Mouse (Mus musculus) MEL (cell line): ENCODE measurements around the gene Cep95. TPM values are rescaled to one million over a fixed set of nuclear protein-coding genes. Genes with fewer than 3 reads are reported as not detected.

ENCODE experiments used
- DNase-seq: peaks from one replicate; pipeline ENCODE4 v3.0.0; 2011; ENCODE audit warnings: low read depth, low spot score
- H3K27ac ChIP-seq: 2 replicates; pipeline ENCODE4 v1.5.1; 2012; ENCODE audit warnings: low read depth, mild to moderate bottlenecking, control low read depth, low read length, moderate library complexity; ENCODE audit not compliant: control insufficient read depth
- H3K27me3 ChIP-seq, 2 experiments: fragments of 150-350 bp in 1 of 2; sonication (generic) in 1 of 2; 2 replicates each; pipeline ENCODE4 v1.6.1; 2012; ENCODE audit warnings: low read length in 2 of 2, mild to moderate bottlenecking in 2 of 2, improper control_type of control experiment in 1 of 2, moderate library complexity in 1 of 2; ENCODE audit not compliant: insufficient read depth in 2 of 2, control insufficient read depth in 1 of 2
- H3K36me3 ChIP-seq, 2 experiments: 2 replicates each; pipeline ENCODE4 v1.6.1; 2012 to 2014; ENCODE audit warnings: low read length in 2 of 2, improper control_type of control experiment in 1 of 2, inconsistent platforms in 1 of 2, mild to moderate bottlenecking in 1 of 2; ENCODE audit not compliant: insufficient read depth in 2 of 2, control insufficient read depth in 1 of 2
- H3K4me1 ChIP-seq, 2 experiments: fragments of 150-350 bp in 1 of 2; sonication (generic) in 1 of 2; 2 replicates each; pipeline ENCODE4 v1.6.1; 2012; ENCODE audit warnings: low read length in 2 of 2, improper control_type of control experiment in 1 of 2, mild to moderate bottlenecking in 1 of 2; ENCODE audit not compliant: insufficient read depth in 2 of 2, control insufficient read depth in 1 of 2
- H3K4me3 ChIP-seq, 2 experiments: fragments of 150-350 bp in 1 of 2; sonication (generic) in 1 of 2; 2 replicates each; pipeline ENCODE4 v1.5.1; 2012; ENCODE audit warnings: low read depth in 2 of 2, low read length in 2 of 2, mild to moderate bottlenecking in 2 of 2, moderate library complexity in 2 of 2, control low read depth in 1 of 2, improper control_type of control experiment in 1 of 2; ENCODE audit not compliant: control insufficient read depth in 1 of 2, insufficient read depth in 1 of 2
- H3K79me2 ChIP-seq: 2 replicates; pipeline ENCODE4 v1.6.1; 2012; ENCODE audit warnings: mild to moderate bottlenecking, low read length, moderate library complexity; ENCODE audit not compliant: control insufficient read depth, poor library complexity, insufficient read depth
- H3K9ac ChIP-seq: 2 replicates; pipeline ENCODE4 v1.6.1; 2012; ENCODE audit warnings: low read depth, mild to moderate bottlenecking, control low read depth, low read length, moderate library complexity; ENCODE audit not compliant: control insufficient read depth, poor library complexity, severe bottlenecking
- H3K9me3 ChIP-seq: fragments of 150-350 bp; sonication (generic); replicated peaks from 2 replicates; pipeline ENCODE4 v1.6.1; 2012; ENCODE audit warnings: mild to moderate bottlenecking, low read length, improper control_type of control experiment, moderate library complexity; ENCODE audit not compliant: insufficient read depth
- BHLHE40 ChIP-seq: IDR thresholded peaks from 2 replicates; pipeline ENCODE4 v1.6.1; 2012; ENCODE audit warnings: low read depth, mild to moderate bottlenecking, inconsistent platforms, low read length, improper control_type of control experiment, borderline replicate concordance
- CTCF ChIP-seq, 3 experiments: IDR thresholded peaks in 2 of 3; conservative IDR thresholded peaks in 1 of 3; 2 replicates each; pipeline ENCODE4 v1.5.1; 2011 to 2012; ENCODE audit warnings: low read length in 3 of 3, low read depth in 2 of 3, mild to moderate bottlenecking in 2 of 3, improper control_type of control experiment in 1 of 3, inconsistent platforms in 1 of 3, mixed read lengths in 1 of 3, moderate library complexity in 1 of 3; ENCODE audit not compliant: control insufficient read depth in 1 of 3, insufficient read depth in 1 of 3, poor library complexity in 1 of 3, severe bottlenecking in 1 of 3
- ELF1 ChIP-seq: IDR thresholded peaks from 2 replicates; pipeline ENCODE4 v1.6.1; 2014; ENCODE audit warnings: low read depth, mild to moderate bottlenecking, inconsistent platforms, low read length, improper control_type of control experiment, moderate library complexity
- EP300 ChIP-seq, 2 experiments: IDR thresholded peaks; 2 replicates each; pipeline ENCODE4 v1.6.1; 2011; ENCODE audit warnings: improper control_type of control experiment in 2 of 2, low read length in 2 of 2, low read depth in 1 of 2, mild to moderate bottlenecking in 1 of 2
- GABPA ChIP-seq: IDR thresholded peaks from 2 replicates; pipeline ENCODE4 v1.6.1; 2012; ENCODE audit warnings: low read depth, mild to moderate bottlenecking, inconsistent platforms, low read length, improper control_type of control experiment, moderate library complexity
- GATA1 ChIP-seq: IDR thresholded peaks from 2 replicates; pipeline ENCODE4 v1.6.1; 2011; ENCODE audit warnings: low read depth, low read length, improper control_type of control experiment
- HCFC1 ChIP-seq: IDR thresholded peaks from 2 replicates; pipeline ENCODE4 v1.6.1; 2012; ENCODE audit warnings: low read depth, mild to moderate bottlenecking, inconsistent platforms, low read length, improper control_type of control experiment, moderate library complexity
- JUND ChIP-seq: IDR thresholded peaks from 2 replicates; pipeline ENCODE4 v1.6.1; 2011; ENCODE audit warnings: low read depth, mild to moderate bottlenecking, improper control_type of control experiment, low read length
- KAT2A ChIP-seq: conservative IDR thresholded peaks from 2 replicates; pipeline ENCODE4 v1.6.1; 2012; ENCODE audit warnings: low read depth, low read length, improper control_type of control experiment, inconsistent platforms
- MAFK ChIP-seq: IDR thresholded peaks from 2 replicates; pipeline ENCODE4 v1.6.1; 2011; ENCODE audit warnings: low read depth, mild to moderate bottlenecking, low read length, improper control_type of control experiment, borderline replicate concordance
- MAZ ChIP-seq: IDR thresholded peaks from 2 replicates; pipeline ENCODE4 v1.6.1; 2012; ENCODE audit warnings: low read depth, mild to moderate bottlenecking, inconsistent platforms, low read length, improper control_type of control experiment
- MEF2A ChIP-seq: IDR thresholded peaks from 2 replicates; pipeline ENCODE4 v1.6.1; 2014; ENCODE audit warnings: low read depth, mild to moderate bottlenecking, inconsistent platforms, low read length, improper control_type of control experiment; ENCODE audit not compliant: poor library complexity, insufficient replicate concordance, severe bottlenecking; ENCODE audit errors: extremely low read depth
- MYB ChIP-seq: IDR thresholded peaks from 2 replicates; pipeline ENCODE4 v1.6.1; 2011; ENCODE audit warnings: mild to moderate bottlenecking, low read depth, low read length, improper control_type of control experiment
- NELFE ChIP-seq: IDR thresholded peaks from 2 replicates; pipeline ENCODE4 v1.6.1; 2011; ENCODE audit warnings: low read depth, low read length, improper control_type of control experiment
- POLR2A ChIP-seq, 2 experiments: IDR thresholded peaks; 2 replicates each; pipeline ENCODE4 v1.6.1; 2011 to 2012; ENCODE audit warnings: low read length in 2 of 2, mild to moderate bottlenecking in 2 of 2, control low read depth in 1 of 2, improper control_type of control experiment in 1 of 2, low read depth in 1 of 2, moderate library complexity in 1 of 2; ENCODE audit not compliant: control insufficient read depth in 1 of 2, insufficient read depth in 1 of 2, poor library complexity in 1 of 2
- POLR2AphosphoS2 ChIP-seq: IDR thresholded peaks from 2 replicates; pipeline ENCODE4 v1.6.1; 2011; ENCODE audit warnings: low read length, improper control_type of control experiment
- RAD21 ChIP-seq: IDR thresholded peaks from 2 replicates; pipeline ENCODE4 v1.6.1; 2011; ENCODE audit warnings: mild to moderate bottlenecking, low read depth, low read length, improper control_type of control experiment
- RCOR1 ChIP-seq: IDR thresholded peaks from 2 replicates; pipeline ENCODE4 v1.6.1; 2012; ENCODE audit warnings: low read depth, mild to moderate bottlenecking, inconsistent platforms, low read length, improper control_type of control experiment
- SIN3A ChIP-seq: IDR thresholded peaks from 2 replicates; pipeline ENCODE4 v1.6.1; 2012; ENCODE audit warnings: low read length, improper control_type of control experiment, inconsistent platforms
- SMC3 ChIP-seq: IDR thresholded peaks from 2 replicates; pipeline ENCODE4 v1.6.1; 2011; ENCODE audit warnings: low read depth, low read length, improper control_type of control experiment
- TAL1 ChIP-seq: IDR thresholded peaks from 2 replicates; pipeline ENCODE4 v1.6.1; 2012; ENCODE audit warnings: mild to moderate bottlenecking, inconsistent platforms, low read length, moderate library complexity, mixed read lengths
- USF1 ChIP-seq: IDR thresholded peaks from 2 replicates; pipeline ENCODE4 v1.6.1; 2014; ENCODE audit warnings: low read depth, mild to moderate bottlenecking, inconsistent platforms, low read length, improper control_type of control experiment, moderate library complexity
- USF2 ChIP-seq, 2 experiments: IDR thresholded peaks; 2 replicates each; pipeline ENCODE4 v1.6.1; 2011 to 2012; ENCODE audit warnings: improper control_type of control experiment in 2 of 2, low read length in 2 of 2, borderline replicate concordance in 1 of 2, inconsistent platforms in 1 of 2, low read depth in 1 of 2, mild to moderate bottlenecking in 1 of 2; ENCODE audit not compliant: insufficient read depth in 1 of 2
- ZKSCAN1 ChIP-seq: IDR thresholded peaks from 2 replicates; pipeline ENCODE4 v1.6.1; 2012; ENCODE audit warnings: low read depth, mild to moderate bottlenecking, inconsistent platforms, low read length, improper control_type of control experiment, moderate library complexity
- ZMIZ1 ChIP-seq: IDR thresholded peaks from 2 replicates; pipeline ENCODE4 v1.6.1; 2012; ENCODE audit warnings: low read depth, mild to moderate bottlenecking, inconsistent platforms, low read length, improper control_type of control experiment, moderate library complexity
- ZNF384 ChIP-seq: IDR thresholded peaks from 2 replicates; pipeline ENCODE4 v1.6.1; 2012; ENCODE audit warnings: low read depth, mild to moderate bottlenecking, inconsistent platforms, low read length, improper control_type of control experiment
- polyA plus RNA-seq, 2 experiments: library from polyadenylated mRNA; stranded (reverse) in 1 of 2; unstranded in 1 of 2; fragments of >175 nt in 1 of 2; fragments of >200 nt in 1 of 2; gene quantifications; 2 replicates each; pipeline versions ENCODE4 v1.2.1 to v1.2.4; 2012; ENCODE audit warnings: low replicate concordance in 2 of 2, low read depth in 1 of 2; ENCODE audit not compliant: insufficient read length in 2 of 2, insufficient read depth in 1 of 2, missing spikeins in 1 of 2
- total RNA-seq: library from RNA; depleted of rRNA; stranded (reverse); fragments of 300-350 nt; gene quantifications from 2 replicates; pipeline ENCODE4 v1.2.3, GENCODE M21; 2012

The Cep95 gene
- total and polyA plus RNA-seq, 3 experiments, result 11.6 to 12.9 TPM; not detected in 1

GRCm38 (mm10) chr11:106828079-106828478 lies 39.0 kb downstream of the Cep95 start:
- Histone ChIP-seq H3K4me1 (no peaks in the 10 kb centered on the region), H3K79me2 (no peaks in the 10 kb centered on the region), H3K27me3 (no peaks in the 10 kb centered on the region), H3K9ac (no peak overlapping the region), H3K27ac (no peak overlapping the region), H3K36me3 (peaks cover 0 to 6% of the 10 kb centered on the region in 2 experiments; a peak in 2 of 4 replicates), H3K4me3 (no peak overlapping the region), H3K9me3 (no peaks in the 10 kb centered on the region)
- TF ChIP-seq ZKSCAN1 (no peak), ZMIZ1 (no peak), TAL1 (no peak), SIN3A (no peak), MYB (no peak), JUND (no peak), HCFC1 (no peak), RCOR1 (no peak), KAT2A (no peak), MAZ (no peak), USF1 (no peak), USF2 (IDR thresholded peaks at IDR 0.05; ENCODE audit: borderline replicate concordance in 1 of 2, insufficient read depth in 1 of 2, low read depth in 1 of 2, low read length in 2 of 2) (no peak), MEF2A (no peak), MAFK (no peak)
- no peak for DNase-seq

- Histone ChIP-seq H3K36me3 (peaks cover 0 to 16% of the 10 kb centered on the region in 2 experiments; a peak in 2 of 4 replicates), H3K4me3 (no peak overlapping the region), H3K9me3 (no peaks in the 10 kb centered on the region), H3K9ac (no peak overlapping the region), H3K27ac (no peak overlapping the region), H3K4me1 (no peaks in the 10 kb centered on the region), H3K27me3 (no peaks in the 10 kb centered on the region), H3K79me2 (no peaks in the 10 kb centered on the region)
- TF ChIP-seq SIN3A (no peak), SMC3 (no peak), NELFE (no peak), ELF1 (no peak), ZNF384 (no peak), POLR2A (IDR thresholded peaks at IDR 0.05; ENCODE audit: control insufficient read depth in 1 of 2, insufficient read depth in 1 of 2, low read depth in 1 of 2, low read length in 2 of 2, poor library complexity in 1 of 2) (no peak), EP300 (IDR thresholded peaks at IDR 0.05; ENCODE audit: low read depth in 1 of 2, low read length in 2 of 2) (no peak), BHLHE40 (no peak), USF1 (no peak), MAFK (no peak), RAD21 (no peak), GABPA (no peak), CTCF (IDR thresholded peaks at IDR 0.05 in 2 of 3, conservative IDR thresholded peaks at IDR 0.05 in 1 of 3; ENCODE audit: control insufficient read depth in 1 of 3, insufficient read depth in 1 of 3, low read depth in 2 of 3, low read length in 3 of 3, poor library complexity in 1 of 3, severe bottlenecking in 1 of 3) (no peak), GATA1 (no peak), RCOR1 (no peak), POLR2AphosphoS2 (no peak), USF2 (IDR thresholded peaks at IDR 0.05; ENCODE audit: borderline replicate concordance in 1 of 2, insufficient read depth in 1 of 2, low read depth in 1 of 2, low read length in 2 of 2) (no peak)
- no peak for DNase-seq
Observed at GRCm38 (mm10) chr11:106842002-106842401, 53.0 kb downstream of the Cep95 start.
